Mouse (Mus musculus) central nervous system, embryonic 14 days (tissue): ENCODE results near the gene Zfp850. TPM values are rescaled to one million over a fixed set of nuclear protein-coding genes. Genes with fewer than 3 reads are reported as not detected.

Experiments
- polyA plus RNA-seq: library from polyadenylated mRNA; depleted of rRNA; stranded (reverse); fragments of >200 nt; gene quantifications from 2 replicates; pipeline ENCODE4 v1.2.3, GENCODE M21; 2012; rRNA removed

Zfp850 gene
- polyA plus RNA-seq: 3.0 and 3.4 TPM in 2 replicates

GRCm38 (mm10) chr7:28013549-28014444, at the start of gene Zfp850:
TSS of gene Zfp850 (minus strand) at chr7:28014115.

DNA sequence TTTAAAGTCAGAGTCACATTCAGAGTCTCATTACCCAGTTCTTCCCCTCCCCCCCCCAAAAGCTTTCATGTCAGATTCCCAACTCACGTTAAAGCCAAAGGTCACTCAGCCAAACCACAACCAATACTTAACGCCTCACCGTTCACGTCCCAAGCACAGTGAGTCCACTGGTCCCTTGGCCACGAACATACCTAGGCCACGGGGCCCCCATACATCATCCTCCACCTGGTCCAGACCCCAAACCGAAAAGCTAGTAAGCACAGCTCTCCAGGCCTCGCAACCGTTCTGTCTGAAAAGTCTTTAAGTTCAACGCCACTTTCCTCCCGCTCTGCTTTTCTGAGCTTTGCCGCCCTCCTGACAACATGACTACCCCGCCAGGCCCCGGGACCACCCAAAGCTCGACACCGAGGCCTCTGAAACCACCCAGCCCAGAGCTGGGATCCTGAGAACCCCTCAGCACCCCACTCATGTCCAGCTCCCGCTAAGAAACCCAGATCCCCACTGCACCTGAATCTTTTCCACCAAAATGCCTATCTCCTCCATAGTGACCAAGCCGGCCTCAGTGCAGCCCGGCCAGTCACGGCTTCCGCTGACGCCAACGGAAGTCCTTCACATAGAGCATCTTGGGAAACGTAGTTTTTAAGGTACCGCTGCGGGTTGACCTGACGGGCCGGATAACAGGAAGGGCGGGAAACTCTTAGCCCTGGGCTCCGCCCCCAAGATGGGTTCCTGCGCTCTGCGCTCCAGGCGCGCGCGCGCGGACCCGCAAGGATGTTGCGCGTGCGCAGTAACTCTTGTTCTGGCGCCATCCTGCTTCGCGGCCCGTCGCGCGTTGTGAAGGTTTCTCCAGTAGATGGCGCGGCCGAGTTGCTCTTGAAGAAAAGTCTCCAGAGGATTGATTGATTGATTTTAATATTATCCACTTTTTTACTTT, 35.8 kb upstream of the Zfp850 start, which contains the start of gene Psmc4:
Psmc4 (minus strand) TSS at position 626 of the 934 bp plus-strand sequence.

GRCm38 (mm10) chr7:27978683-27979528, 35.0 kb downstream of the Zfp850 start, which contains the start of gene Zfp780b:
TSS of gene Zfp780b (minus strand) at chr7:27979171.

Other genes starting within 250 kb of the Zfp850 start
- 3.3 and 4.0 TPM in 2 replicates for gene Zfp626, start 206.9 kb downstream of the Zfp850 start, polyA plus RNA-seq
- 5.3 and 6.1 TPM in 2 replicates for gene Zfp59, start 175.5 kb downstream of the Zfp850 start, polyA plus RNA-seq
- 1.2 and 1.3 TPM in 2 replicates for gene Zfp607a, start 156.6 kb downstream of the Zfp850 start, polyA plus RNA-seq
- 7.6 and 8.2 TPM in 2 replicates for gene Zfp974, start 84.7 kb downstream of the Zfp850 start, polyA plus RNA-seq
- gene Zfp780b, start 34.9 kb downstream of the Zfp850 start, polyA plus RNA-seq: 7.2 and 7.5 TPM in 2 replicates
- gene Psmc4, start 36.0 kb upstream of the Zfp850 start, polyA plus RNA-seq: 249 and 270 TPM in 2 replicates
- 0.18 and 0.24 TPM in 2 replicates for gene Fcgbp, start 57.1 kb upstream of the Zfp850 start, polyA plus RNA-seq
- 0.04 and 0.05 TPM in 2 replicates for gene 9530053A07Rik, start 115.4 kb upstream of the Zfp850 start, polyA plus RNA-seq
- 244 and 245 TPM in 2 replicates for gene Fbl, start 155.6 kb upstream of the Zfp850 start, polyA plus RNA-seq
- 34.0 and 36.4 TPM in 2 replicates for gene Dyrk1b, start 165.4 kb upstream of the Zfp850 start, polyA plus RNA-seq